Mouse (Mus musculus): ENCODE data around the gene Krt77.
A peak's percentile ranks its signal among the peaks of the same experiment; 100 is the strongest.

Krt77 gene

DNA sequence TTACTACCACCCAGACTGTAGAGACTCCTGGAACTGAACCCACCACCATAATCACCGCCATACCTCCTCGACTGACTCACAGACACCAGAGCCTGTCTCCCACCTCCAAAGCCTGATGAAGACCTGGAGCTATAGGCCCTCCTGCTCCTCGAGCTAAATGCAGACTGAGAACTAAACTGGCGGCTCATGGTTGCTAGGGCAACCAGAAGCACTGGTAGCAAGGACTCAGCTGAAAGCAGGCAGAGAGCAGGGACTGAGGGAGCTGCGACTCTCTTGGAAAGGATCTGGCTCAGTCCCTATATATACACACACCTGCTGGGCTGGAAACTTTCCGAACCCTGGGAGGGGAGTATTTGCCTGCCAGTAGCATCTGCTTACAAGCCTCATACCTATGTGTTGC lies at the start of gene Krt77:
Gene Krt77, minus strand, starts transcription at position 275 of the 400 bp plus-strand sequence.
- DNase-seq (ENCODE audit: low read depth, low spot score): peak; percentile 30

- DNase-seq (ENCODE audit: low read depth, low spot score): no peak
Measured at GRCm38 (mm10) chr15:101916072-101916471, 46.6 kb upstream of the Krt77 start.

GRCm38 (mm10) chr15:101904849-101905248 lies 35.3 kb upstream of the Krt77 start:
- DNase-seq (ENCODE audit: low read depth, low spot score): no peak

DNA sequence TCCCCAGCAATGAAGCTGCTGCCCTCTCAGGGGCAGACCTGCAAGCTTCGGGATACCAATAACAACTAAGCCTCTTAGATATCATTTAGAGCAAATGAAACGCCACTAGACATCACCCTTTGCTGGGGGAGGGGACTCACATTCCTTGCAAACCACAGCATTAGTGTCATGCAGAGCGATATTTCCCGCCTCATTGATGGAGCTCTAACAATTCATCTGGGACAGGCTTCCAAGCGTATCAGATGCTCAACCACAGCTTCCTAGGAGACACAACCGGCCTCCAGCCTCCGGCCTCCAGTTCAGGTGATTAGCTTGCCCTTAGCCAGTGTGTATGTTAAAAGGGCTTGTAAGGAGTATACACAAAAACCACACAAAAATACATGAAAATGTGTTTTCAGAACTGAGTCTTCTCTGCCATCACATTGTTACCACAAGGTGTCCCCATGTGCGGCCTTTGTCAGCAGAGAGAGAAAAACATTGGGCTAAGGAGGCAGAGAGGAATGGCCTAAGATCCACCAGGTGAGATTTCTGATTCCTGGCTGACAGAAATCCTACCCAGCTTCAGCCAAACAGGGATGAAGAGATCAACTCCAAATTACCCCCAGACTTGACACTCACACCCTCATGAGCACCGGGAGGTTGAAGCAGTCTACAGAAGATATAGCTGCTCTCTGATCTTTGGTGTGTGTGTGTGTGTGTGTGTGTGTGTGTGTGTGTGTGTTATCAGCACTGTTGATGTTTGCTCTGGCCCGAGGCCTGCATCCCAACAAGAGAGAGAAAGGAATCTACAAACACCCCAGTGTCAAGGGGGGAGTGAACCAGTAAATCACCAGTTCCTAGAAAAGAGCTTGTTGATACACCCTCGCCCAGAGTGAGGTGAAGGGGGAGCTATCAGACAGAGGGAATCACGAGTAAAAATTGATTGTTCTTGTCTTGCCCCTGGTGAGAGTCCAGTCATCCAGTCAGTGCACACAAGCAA lies 33.0 kb upstream of the Krt77 start:
- DNase-seq (ENCODE audit: low read depth, low spot score): peak; percentile 22

DNA sequence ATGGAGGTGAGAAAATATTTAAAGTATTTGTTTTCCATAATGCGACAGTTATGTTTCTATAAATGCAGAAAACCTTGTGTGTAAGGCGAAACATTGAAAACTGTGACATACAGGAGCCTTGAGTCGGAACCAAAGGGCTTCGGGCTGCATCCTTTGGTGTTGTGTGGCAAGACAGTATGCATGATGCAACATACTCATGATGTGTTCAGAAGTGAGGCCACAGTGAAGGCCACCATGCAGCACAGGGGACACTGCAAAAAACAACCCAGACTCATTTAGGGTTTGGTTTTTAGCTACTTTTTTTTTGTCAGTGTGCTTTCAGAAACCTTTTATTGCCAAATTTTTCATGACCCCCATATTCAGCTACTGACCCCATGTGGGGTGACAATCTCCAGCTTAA lies 25.7 kb upstream of the Krt77 start:
- no peak for DNase-seq (ENCODE audit: low read depth, low spot score)

DNA sequence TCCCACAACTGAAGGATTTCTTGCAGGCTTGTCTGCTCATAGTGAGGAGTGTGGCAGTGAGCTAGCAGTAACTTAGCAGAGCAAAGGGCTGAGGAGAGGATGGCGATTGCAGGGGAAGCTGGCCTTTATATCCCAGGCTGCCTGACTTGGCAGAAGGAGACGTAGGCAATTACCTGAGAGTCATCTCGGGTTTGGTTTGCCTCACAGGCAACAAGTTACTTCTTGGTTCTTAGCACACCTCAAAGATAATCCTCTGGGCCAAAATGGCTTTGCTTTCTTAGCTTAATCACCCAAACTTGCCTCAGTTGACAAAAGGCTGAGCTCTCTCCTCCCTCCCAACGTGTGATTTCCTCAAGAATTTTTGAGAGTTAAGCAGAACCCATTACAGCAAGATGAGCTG lies 23.3 kb upstream of the Krt77 start, which contains the start of gene Krt76:
Gene Krt76, minus strand, starts transcription at position 101 of the 400 bp plus-strand sequence.
- no peak for DNase-seq (ENCODE audit: low read depth, low spot score)

DNA sequence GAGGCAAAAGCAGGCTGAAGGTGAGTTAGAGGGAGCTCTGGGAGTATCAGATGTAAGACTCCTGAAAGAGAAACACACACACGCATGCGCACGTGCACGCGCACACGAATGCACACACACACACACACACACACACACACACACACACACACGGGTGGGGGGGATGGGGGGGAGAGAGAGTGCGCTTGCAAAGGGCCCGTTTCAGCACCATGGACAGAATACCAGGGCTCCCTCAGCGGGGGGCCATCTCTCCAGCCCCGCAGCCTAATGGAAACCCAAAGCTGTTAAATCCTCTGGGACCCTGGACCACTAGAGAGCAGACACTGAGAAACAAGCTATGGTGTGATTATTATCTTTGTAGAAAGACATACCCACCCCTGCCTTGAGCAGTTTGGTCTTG lies 10.3 kb upstream of the Krt77 start:
- DNase-seq (ENCODE audit: low read depth, low spot score): peak; percentile 49

- DNase-seq (ENCODE audit: low read depth, low spot score): no peak
Measured at GRCm38 (mm10) chr15:101878041-101878440, 8.5 kb upstream of the Krt77 start.

DNA sequence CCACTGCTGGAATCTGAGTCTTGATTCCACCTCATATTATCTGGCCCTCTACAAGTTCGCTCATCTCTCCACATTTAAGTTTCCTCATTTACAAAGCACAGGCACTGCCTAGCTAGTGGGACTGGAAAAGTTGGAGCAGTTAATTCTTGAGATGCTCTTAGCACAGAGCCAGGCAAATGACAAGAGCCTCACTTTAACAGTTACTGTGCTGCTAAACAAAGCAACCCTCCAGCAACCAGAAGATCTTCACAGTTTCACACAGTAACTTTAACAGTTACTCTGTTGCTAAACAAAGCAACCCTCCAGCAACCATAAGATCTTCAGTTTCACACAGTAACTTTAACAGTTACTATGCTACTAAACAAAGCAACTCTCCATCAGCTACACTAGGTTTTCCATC lies 4.9 kb upstream of the Krt77 start:
- no peak for DNase-seq (ENCODE audit: low read depth, low spot score)

DNA sequence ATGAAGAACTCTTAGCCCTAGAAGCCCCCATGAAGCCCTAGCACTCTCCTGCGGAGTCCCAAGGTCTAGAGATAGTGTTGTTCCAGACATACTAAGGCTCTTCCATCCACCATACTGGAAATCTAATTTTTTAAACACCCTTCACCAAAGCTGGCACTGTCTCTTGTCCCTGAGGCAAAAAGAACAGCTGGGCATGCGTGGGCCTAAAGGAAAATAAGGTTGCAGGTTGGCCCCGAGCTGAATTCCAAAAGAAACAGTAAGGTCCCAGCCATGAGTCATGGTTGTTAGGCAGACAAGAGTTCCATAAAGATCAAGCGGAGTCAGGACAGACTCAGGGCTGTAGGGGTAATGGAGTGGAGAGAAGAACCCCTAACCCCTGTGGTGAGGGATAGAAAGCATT lies 3.7 kb upstream of the Krt77 start:
- DNase-seq (ENCODE audit: low read depth, low spot score): no peak

DNA sequence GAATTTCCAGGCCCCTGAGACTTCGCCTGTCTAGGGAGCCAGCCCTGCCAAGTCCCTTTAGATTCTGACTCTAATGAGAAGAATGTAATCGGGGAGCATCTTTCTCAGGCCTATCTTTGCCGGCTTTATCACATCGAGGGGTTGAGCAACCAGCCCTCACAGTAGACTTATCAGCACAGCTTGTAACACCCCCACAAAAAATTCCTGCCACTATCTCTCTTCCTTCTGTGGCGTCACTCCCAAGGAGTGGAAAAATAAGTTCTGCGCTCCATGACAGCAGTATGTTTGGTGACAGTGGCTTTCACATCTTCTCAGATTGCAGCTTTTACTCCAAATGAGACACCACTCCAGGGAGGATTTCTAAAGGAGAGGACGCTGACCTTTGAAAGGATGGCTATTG lies 2.8 kb downstream of the Krt77 start:
- DNase-seq (ENCODE audit: low read depth, low spot score): no peak

GRCm38 (mm10) chr15:101860421-101861130 lies 8.9 kb downstream of the Krt77 start:
- DNase-seq (ENCODE audit: low read depth, low spot score): no peak

GRCm38 (mm10) chr15:101859735-101860170 lies 9.8 kb downstream of the Krt77 start:
- peak; percentile 31 for DNase-seq (ENCODE audit: low read depth, low spot score)

DNA sequence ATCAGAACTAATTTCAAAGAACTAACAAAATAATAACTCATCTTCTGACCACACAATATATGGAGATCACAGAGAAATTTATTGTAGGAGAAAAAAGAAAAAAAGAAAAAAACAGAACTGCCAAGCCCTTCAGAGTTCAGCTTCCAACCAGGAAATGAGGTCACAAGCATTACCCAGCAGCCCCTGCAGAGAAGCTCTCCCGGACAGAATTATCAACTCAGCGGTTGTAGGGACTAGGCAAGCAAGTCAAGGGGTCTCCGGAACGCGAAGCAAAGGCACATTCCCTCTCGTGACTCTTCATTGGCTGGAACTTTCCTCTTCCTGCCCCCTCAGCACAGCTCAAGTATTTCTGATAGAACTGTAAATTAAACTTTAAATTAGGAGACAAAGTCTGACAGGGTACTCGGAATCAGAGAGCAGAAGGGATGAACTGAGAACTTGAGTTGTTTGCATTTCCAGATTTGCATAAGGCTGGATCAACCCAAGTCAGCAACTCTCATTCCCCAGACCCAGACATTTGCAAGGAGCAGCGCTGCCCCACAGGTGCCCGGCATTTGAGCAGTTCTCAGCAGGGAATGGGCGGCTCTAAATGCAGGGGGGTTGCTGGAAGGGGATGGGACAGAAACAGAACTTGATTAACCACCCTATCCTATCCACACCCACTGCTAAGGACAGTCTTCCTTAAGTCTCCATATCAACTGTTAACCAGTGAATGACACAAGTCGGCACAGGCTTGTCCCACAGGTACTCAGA lies 10.7 kb downstream of the Krt77 start:
- DNase-seq (ENCODE audit: low read depth, low spot score): peak; percentile 40

DNA sequence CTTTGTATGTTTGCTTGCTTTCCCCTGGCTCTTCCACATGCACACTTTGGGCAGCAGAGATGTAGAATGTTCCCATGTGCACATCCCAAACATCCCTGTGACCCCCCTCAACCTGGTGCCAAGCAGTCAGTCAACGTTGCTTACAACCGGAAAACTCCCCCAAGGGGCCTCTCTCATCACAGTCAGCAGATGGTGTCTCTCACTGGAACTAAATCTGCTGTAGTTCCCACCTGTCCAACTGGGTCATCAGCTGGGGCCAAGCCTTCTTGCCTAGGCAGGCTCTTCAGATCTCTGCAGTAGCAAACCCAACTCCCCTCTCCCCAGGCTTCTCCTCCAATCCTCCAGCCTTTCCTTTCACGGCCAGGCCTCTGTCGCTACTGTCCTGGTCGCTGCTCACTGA lies 12.8 kb downstream of the Krt77 start:
- no peak for DNase-seq (ENCODE audit: low read depth, low spot score)

DNA sequence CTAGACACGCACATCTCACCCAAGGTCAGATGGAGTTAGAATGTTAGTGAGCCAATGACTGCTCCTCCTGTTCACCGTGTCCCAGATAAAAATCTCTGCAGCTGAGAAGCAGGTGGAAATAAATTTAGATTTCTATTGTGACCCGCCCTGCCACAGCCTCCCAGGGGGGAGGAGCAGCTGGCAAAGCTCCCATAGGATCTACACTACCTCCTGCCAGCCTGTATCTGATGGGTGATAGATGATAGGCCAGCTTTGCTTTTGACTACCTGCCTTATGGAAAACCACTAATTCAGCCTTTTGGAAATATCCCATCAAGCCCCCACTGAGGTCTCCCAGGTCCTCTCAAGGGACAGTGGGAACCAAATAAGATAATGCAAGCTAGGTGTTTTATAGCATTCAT lies 13.8 kb downstream of the Krt77 start:
- DNase-seq (ENCODE audit: low read depth, low spot score): no peak

DNA sequence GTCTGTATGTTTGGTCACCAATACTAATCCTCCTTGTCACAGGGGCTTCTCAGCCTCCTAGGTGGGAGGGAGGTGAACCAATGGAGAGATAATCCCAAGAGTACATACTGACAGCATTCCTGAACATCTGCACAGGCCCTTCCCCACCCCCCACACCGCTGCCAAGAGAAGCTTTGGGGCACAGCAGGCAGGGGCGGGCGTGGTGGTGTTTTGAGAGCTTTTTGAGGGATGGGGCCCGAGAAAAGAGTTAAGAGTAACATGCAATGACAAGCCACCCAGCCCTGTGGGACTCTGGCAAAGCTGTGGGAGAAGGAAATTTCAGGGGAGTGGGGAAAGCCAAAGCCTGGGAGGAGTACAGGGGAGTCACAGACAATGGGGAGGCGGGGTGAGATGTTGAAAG lies 15.2 kb downstream of the Krt77 start:
- DNase-seq (ENCODE audit: low read depth, low spot score): no peak

DNA sequence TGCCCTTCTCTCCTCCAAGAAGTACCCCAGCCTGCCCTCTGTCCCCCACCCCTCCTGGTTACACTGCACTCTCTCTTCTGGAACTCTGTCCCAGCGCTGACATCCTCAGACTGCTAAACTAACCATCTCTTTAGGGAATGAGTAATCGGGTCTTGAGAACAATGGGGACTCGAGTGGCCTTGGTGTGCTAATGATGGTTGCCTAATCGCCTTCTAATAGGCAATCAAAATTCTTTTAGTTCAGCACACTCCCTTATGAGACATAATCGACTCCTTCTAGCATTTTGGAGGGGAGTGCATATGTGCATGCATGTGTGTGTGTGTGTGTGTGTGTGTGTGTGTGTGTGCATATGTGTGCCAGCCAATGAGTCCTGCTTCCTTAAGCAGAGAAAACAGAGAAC lies 16.9 kb downstream of the Krt77 start:
- DNase-seq (ENCODE audit: low read depth, low spot score): peak; percentile 14

GRCm38 (mm10) chr15:101850694-101851093 lies 18.8 kb downstream of the Krt77 start, which contains the start of gene Krt1:
Gene Krt1, minus strand, starts transcription at chr15:101850794.
- DNase-seq (ENCODE audit: low read depth, low spot score): no peak

DNA sequence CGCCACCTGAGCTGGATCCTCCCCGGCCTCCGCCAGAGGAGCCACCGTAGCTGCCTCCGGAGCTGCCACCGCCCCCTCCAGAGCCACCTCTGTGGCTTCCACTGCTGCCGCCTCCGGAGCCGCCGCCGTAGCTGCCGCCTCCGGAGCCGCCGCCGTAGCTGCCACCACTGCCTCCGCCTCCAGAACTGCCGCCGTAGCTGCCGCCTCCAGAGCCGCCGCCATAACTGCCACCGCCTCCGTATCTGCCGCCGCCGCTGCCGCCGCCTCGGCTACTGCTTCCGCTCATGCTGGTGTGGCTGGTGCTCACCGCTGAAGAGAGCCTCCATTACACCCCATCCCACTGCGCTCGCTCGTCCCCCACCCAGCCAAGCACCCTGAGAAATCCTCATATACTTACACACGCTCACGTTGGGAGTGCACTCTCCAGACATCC lies 23.5 kb downstream of the Krt77 start:
- peak; percentile 19 for DNase-seq (ENCODE audit: low read depth, low spot score)

DNA sequence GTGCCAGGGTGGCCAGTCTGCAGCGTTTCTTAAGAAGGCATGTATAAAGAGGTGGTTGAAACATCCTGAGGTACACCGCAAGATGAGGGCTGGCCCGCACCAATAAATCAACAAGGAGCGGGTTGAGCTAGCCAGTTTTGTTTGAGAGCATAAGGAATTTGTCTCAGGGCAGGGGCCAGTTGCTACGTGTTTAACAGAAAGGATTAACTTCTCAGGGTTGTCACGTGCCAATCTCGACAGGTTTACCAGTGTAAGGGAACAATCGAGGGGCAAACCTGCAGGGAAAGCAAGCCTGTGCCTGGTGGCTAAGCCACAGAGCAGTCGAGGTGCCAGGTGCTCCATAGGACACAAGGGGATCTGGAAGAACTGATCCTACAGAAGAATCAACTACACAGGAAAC lies 26.3 kb downstream of the Krt77 start:
- no peak for DNase-seq (ENCODE audit: low read depth, low spot score)

All from R1 (cell line).